Mouse (Mus musculus): ENCODE results near the gene Ikzf1. TPM values are rescaled to one million over a fixed set of nuclear protein-coding genes. Genes with fewer than 3 reads are reported as not detected.

The Ikzf1 gene
- 108 TPM for polyA plus RNA-seq (2017; shearing (Covaris generic))

DNA sequence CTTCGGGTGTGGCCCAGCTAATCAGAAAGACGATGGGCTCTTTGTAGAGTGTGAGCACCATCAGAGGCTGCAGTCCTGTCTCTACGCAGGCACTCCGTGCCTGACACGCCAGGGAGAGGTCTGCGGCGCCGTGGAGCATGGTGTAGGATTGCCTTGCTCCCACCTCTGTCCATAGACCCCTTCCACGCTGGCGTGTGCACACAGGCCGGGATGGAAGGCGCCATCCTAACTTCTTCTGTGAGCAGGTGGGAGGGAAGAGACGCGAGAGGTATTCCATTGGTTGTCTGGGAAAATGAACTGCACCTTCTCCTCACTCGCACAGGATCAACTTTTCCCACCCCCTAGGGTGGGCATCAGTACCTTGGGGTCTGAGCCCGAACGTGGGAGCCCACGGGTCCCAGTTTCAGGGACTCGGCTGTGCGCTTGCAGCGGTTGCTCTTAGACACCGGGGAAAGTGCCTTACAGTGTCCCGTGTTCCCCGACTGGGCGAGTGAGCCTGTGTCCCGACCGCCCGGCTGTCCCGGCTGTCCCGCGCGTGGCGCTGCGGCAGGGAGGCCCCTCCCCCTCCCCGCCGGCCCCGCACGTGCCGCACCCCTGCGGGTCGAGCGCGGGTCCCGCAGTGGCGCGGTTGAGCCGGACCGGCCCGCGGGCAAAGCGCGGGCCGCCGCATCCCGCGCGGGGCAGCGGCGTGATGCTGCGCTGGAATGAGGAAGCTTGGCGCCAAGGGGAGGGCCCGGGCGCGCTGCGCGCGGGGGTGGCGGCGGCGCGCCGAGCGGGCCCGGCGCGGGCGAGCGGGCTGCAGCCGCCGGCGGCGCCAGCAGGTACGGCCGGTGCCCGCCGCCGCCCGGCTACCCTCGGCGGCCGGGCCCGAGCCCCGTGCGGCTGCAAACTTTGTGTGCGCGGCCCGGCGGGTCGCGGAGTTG lies at the start of gene Ikzf1:
Gene Ikzf1, plus strand, starts transcription at position 74 of the 923 bp plus-strand sequence.

DNA sequence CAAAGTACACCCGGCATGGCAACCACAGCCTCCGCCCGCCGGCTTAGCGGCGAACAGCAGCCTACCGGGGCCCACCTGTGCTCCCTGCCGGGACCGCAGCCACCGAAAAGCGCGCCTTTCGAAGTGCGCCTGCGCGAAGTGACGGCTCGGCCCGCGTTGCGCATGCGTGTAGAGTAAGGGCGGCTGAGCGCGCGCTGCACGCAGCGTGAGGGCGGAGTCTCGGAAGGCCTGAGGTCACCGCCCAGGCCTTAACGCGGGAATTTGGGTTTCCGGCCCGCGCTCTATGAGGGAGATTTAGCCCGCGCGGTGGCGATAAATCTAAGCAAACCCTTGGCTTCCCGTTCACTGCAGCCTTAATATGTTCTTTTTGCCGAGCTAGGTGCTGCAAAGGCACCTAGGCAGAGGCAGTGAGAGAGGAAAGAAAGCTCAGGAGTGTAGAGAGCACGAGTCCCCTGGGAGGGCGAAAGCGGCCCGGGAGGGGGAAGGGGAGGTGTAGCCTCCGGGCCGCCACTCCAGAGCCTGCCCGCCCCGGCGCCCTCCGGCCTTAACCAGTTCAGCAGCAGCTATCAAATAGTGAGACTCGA lies 124.1 kb downstream of the Ikzf1 start, which contains the start of gene Fignl1:
Gene Fignl1, minus strand, starts transcription at position 143 of the 584 bp plus-strand sequence.

Other genes with a start within 250 kb of the Ikzf1 start
- gene Spata48, start 222.9 kb upstream of the Ikzf1 start, polyA plus RNA-seq (2017; shearing (Covaris generic)) = 1.1 TPM
- gene Zpbp, start 222.6 kb upstream of the Ikzf1 start, polyA plus RNA-seq (2017; shearing (Covaris generic)) = 2.4 TPM
- gene 4930512M02Rik, start 57.2 kb upstream of the Ikzf1 start, polyA plus RNA-seq (2017; shearing (Covaris generic)) = 0.55 TPM
- gene Fignl1, start 124.0 kb downstream of the Ikzf1 start, polyA plus RNA-seq (2017; shearing (Covaris generic)) = 0.72 TPM
- gene Ddc, start 213.1 kb downstream of the Ikzf1 start, polyA plus RNA-seq (2017; shearing (Covaris generic)) = 2.1 TPM

Data from effector memory CD4-positive, alpha-beta T cell, adult 7 months (primary cell).